Mouse (Mus musculus) bone marrow, adult 2 months (tissue): ENCODE data around the gene Syn3. TPM values are rescaled to one million over a fixed set of nuclear protein-coding genes. Genes with fewer than 3 reads are reported as not detected.
A peak's percentile ranks its signal among the peaks of the same experiment; 100 is the strongest.

Experiments used
- H3K27ac ChIP-seq: fragments of 200-500 bp; 2 replicates; pipeline ENCODE4 v1.5.1; 2012; ENCODE audit warnings: low read depth, mild to moderate bottlenecking, control low read depth, inconsistent platforms, low read length; ENCODE audit not compliant: control insufficient read depth, poor library complexity, insufficient read depth
- H3K4me1 ChIP-seq: fragments of 200-500 bp; 2 replicates; pipeline ENCODE4 v1.6.1; 2011; ENCODE audit warnings: low read length; ENCODE audit not compliant: control insufficient read depth, insufficient read depth
- H3K4me3 ChIP-seq: fragments of 200-500 bp; replicated peaks from 2 replicates; pipeline ENCODE3; 2011; ENCODE audit warnings: mild to moderate bottlenecking, low read depth, low read length, control low read depth; ENCODE audit not compliant: control insufficient read depth
- CTCF ChIP-seq: fragments of 200-500 bp; IDR thresholded peaks from 2 replicates; pipeline ENCODE4 v1.5.1; 2011; ENCODE audit warnings: low read length, control low read depth; ENCODE audit not compliant: control insufficient read depth, insufficient read depth
- POLR2A ChIP-seq: fragments of 200-500 bp; IDR thresholded peaks from 2 replicates; pipeline ENCODE4 v1.6.1; 2011; ENCODE audit warnings: low read depth, mild to moderate bottlenecking, control low read depth, low read length, borderline replicate concordance; ENCODE audit not compliant: control insufficient read depth
- WGBS: fragments of 180-500 bp; shearing (Covaris S2); methylation state at CpG from one replicate; pipeline ENCODE4 v1.1.7; 2018; 5-methylcytosine and 5-hydroxymethylcytosine counted together
- polyA plus RNA-seq: library from polyadenylated mRNA; stranded (reverse); fragments of >200 nt; gene quantifications from 2 replicates; pipeline ENCODE4 v1.2.4, GENCODE M21; 2011; ENCODE audit warnings: low replicate concordance; ENCODE audit not compliant: missing spikeins, insufficient read depth, insufficient read length

Gene Syn3
- polyA plus RNA-seq, 1 experiment, result 0.75 TPM

DNA sequence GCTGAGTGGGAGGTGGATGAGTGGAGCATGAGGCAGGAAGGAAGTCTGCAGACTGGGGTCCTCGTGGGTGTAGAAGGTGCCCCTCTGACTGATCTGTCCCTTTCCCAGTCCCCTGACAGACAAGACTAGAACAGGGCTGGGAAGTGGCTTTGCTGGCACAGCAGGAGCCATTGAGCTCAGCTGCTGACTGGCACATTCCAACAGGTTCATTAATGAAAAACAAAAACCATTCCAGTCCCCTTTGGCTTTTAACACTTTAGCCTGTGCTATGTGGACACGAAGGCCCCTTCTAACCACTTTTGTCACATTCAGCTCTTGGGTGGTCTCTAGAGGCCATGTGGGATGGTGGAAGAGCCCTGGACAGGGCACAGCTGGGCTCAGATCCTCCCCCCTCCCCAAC lies 194.1 kb downstream of the Syn3 start:
- TF ChIP-seq POLR2A, result no peak
- TF ChIP-seq CTCF, result no peak
- Histone ChIP-seq H3K4me1 (no peaks in the 10 kb centered on the region), H3K4me3 (no peak overlapping the region), H3K27ac (no peak overlapping the region)
- 25% methylated on average over 2 of the region's 2 CpGs for WGBS

DNA sequence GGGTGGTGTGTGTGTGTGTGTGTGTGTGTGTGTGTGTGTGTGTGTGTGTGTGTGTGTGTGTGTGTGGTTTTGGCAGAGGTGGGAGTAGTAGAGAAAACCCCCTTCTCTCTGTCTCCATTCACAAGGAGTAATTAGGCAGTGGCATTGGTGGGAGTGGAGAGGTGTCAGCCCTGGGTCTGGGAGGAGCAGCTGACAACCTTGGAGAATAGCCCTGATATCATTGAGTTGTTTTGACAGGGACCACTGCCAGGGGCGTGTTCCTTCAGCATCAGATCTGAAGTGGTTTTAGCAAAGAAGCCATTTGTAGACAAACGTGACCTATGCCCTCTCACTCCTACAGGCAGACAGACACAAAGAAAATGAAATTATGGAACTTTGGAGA lies 195.2 kb downstream of the Syn3 start:
- Histone ChIP-seq H3K4me3 (no peak overlapping the region), H3K27ac (no peak overlapping the region), H3K4me1 (no peaks in the 10 kb centered on the region)
- WGBS, result 62% methylated on average over 2 of the region's 2 CpGs
- TF ChIP-seq CTCF (no peak), POLR2A (no peak)

DNA sequence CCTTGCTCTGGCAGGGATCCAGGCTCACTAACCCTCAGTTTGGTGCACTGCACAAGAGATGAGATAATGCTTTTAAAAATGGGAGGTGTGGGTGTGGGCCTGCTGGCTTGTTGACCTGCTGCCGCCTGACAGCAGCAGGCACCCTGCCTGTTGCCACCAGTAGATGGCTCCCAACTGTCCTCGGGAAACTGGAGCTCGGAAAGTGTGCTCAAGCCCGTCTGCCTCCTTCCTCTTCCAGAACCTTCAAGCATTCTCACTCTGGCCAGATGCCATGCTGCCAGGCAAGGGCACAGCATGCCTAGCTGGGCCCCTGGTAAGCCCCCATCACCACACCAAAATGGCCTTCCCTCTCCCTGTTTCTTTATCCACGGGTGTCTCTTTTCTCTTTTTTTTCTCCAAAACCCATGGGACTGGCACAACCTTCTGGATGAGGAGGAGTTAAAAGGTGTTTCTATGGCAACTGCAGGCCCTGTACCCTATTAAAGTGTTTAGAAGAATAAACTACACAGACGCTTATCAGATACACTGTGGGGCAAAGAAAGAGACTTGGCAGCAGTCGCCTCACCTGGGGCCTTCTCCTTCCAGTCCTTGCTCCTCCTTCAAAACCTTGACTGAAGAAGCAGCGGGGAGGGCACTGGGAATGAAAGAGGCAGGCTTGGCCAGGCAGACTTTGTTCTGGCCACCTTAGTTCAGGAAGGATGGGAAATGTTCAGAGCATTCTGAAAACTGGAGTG lies 195.8 kb downstream of the Syn3 start:
- TF ChIP-seq CTCF (peak; percentile 41; the same call in 1 of the 2 replicates), POLR2A (no peak)
- H3K4me3 ChIP-seq, result no peak overlapping the region
- no peaks in the 10 kb centered on the region for H3K4me1 ChIP-seq
- no peak overlapping the region for H3K27ac ChIP-seq
- 30% methylated on average over 8 of the region's 8 CpGs for WGBS

DNA sequence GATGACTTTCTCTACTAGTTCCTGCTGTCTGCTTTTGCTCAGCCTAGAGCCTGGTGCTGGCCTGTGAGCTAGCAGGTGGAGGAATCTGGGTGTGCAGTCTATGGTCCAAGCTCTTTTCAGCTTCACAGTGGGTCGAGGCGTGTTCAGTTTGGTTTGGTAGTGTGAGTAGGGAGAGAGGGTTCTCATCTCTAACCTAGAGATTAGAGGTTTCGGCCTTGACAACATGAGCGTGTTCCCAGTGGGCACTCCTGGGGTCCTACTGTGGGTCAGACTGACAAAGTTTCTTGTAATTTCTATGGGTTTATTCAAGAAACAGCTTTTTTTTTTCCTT lies 196.4 kb downstream of the Syn3 start:
- TF ChIP-seq POLR2A (no peak), CTCF (no peak)
- H3K4me1 ChIP-seq, result no peaks in the 10 kb centered on the region
- H3K4me3 ChIP-seq, result no peak overlapping the region
- no peak overlapping the region for H3K27ac ChIP-seq
- 70% methylated on average over 4 of the region's 4 CpGs for WGBS

DNA sequence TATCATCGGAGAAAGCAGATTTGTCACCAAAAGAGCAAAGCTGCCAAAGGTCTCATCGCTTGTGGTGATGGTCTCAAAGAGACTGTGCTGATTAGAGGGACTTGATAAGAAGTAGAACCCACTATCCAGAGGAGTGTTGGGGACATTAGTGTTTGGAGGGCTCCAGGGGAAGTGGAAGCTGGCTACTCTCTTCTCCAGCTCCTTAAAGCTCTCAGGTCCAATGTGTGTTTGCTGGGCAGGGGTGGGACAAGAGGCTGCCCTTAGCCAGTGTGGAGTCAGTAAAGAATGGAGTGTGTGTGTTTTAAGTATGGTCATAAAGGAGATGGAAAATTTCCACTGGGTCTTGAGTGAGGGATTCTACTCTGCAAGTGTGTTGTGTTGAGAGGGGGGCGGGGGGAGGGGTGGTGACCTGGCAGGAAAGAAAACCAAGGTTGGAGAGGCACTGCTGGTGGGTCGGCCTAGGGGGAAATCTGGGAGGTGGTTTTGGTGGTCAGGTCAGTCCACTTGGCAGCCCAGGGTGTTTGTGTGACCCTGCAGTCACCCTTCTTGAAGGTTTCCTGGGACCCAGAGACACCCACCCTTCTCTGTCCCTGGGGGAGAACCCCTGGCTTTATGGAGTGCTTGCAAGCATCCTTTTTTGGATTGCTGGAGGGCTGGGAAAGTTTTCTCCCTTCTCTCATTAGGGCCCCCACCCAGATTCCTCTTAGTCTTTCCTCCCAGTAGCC lies 196.9 kb downstream of the Syn3 start:
- TF ChIP-seq POLR2A, result no peak
- TF ChIP-seq CTCF, result no peak
- Histone ChIP-seq H3K27ac (no peak overlapping the region), H3K4me3 (no peak overlapping the region), H3K4me1 (no peaks in the 10 kb centered on the region)
- WGBS, result 58% methylated on average over 4 of the region's 4 CpGs

DNA sequence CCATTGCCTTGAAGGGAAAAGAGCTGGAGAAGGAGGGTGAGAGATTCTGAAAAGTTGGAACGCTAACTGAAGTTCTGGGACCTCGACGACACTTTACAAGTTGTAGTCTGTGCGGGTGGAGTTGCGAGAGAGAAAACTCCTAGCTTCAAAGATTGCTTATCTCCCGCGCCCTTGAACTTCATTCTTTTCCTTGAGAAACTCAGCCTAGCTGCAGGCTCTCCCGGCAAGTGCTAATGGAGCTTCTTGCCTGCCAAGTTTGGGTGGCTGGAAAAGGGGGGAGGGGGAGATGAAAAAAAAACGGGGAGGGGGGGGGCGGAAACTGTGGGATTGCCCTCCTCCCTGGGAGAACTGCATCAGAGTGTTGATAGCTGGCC lies 197.6 kb downstream of the Syn3 start:
- Histone ChIP-seq H3K27ac (no peak overlapping the region), H3K4me3 (no peak overlapping the region), H3K4me1 (no peaks in the 10 kb centered on the region)
- WGBS, result 19% methylated on average over 10 of the region's 10 CpGs
- TF ChIP-seq CTCF (no peak), POLR2A (no peak)

DNA sequence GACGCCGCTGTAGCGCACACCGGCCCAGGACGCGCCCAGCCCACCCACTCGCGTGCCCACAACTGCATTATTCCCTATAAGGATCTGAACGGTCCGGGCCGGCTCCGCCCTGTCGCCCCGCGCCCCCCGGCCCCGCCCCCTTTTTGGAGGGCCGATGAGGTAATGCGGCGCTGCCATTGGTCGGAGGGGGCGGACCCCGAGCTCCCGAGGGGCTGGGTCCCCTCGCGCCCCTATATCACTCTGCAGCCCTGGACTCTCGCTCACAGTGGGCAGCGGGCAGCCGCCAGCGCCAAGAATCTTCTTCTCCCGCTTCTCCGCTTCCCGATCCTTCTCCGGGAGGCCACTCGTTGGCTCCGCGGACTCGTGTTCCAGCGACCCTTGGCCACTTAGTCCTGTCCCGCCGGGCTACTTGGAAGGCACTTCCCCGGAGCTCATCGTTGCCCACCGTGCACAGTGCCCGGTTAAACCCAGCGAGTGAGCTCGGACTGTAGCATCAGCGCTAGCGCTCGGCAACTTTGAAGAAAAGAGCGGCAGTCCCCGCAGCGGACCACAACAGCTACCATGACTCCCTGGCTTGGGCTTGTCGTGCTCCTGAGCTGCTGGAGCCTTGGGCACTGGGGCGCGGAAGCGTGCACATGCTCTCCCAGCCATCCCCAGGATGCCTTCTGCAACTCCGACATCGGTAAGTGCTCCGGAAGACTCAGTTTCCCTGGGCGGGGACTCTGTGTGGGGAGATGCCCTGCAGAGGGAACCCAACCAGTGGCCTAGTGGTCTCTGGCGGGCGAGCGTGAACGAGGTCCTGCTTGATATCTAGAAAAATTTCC lies 198.2 kb downstream of the Syn3 start, which contains the start of gene Timp3:
TSS of gene Timp3 (plus strand) at position 80 of the 824 bp plus-strand sequence.
- H3K27ac ChIP-seq, result no peak within 1 kb of the TSS
- TF ChIP-seq POLR2A (peak; percentile 51; the same call in 1 of the 2 replicates), CTCF (no peak)

DNA sequence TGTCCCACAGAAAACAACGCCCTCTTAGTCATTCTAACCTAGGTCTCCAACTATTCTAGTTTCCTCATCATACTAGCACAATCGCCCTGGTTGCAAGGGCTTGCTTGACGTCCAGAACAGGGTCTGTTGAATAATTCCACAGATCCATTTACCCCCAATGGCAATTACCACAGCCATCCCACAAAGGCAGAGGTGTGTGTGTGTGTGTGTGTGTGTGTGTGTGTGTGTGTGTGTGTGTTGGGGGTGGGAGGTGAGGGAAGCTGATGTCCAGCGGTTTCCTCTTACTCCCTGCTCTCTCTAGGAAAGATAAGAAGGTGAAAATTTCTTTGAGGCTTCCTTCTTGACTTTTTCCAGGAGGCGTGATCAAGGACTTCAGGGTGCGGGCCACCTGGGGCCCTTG lies 198.9 kb downstream of the Syn3 start:
- no peaks in the 10 kb centered on the region for H3K4me1 ChIP-seq
- 55% methylated on average over 6 of the region's 6 CpGs for WGBS
- no peak overlapping the region for H3K4me3 ChIP-seq

More for the DNA sequence above, 198.2 kb downstream of the Syn3 start, which contains the start of gene Timp3:
- peak within 1 kb of the TSS; percentile 31 for H3K4me3 ChIP-seq
- no peaks in the 10 kb centered on the region for H3K4me1 ChIP-seq
- WGBS, result 3% methylated on average over 63 of the region's 65 CpGs

More for the DNA sequence above, 198.9 kb downstream of the Syn3 start:
- no peak overlapping the region for H3K27ac ChIP-seq
- TF ChIP-seq POLR2A (no peak), CTCF (no peak)
